Mouse (Mus musculus): ENCODE data around the gene Rilpl1.
"Not testable (repeated sequence)": the region's sequence is repeated elsewhere in the genome, so short reads cannot be mapped to it uniquely, and the experiment has no call there.

The Rilpl1 gene

GRCm38 (mm10) chr5:124529697-124530096 lies 1.5 kb downstream of the Rilpl1 start:
- no peak for DNase-seq (ENCODE audit: low read depth, low spot score)

- DNase-seq (ENCODE audit: low read depth, low spot score) = no peak
Measured at GRCm38 (mm10) chr5:124529191-124529651, 2.0 kb downstream of the Rilpl1 start.

- DNase-seq (ENCODE audit: low read depth, low spot score) = no peak
Measured at GRCm38 (mm10) chr5:124528791-124529190, 2.4 kb downstream of the Rilpl1 start.

- DNase-seq (ENCODE audit: low read depth, low spot score) = no peak
Measured at GRCm38 (mm10) chr5:124528351-124528750, 2.8 kb downstream of the Rilpl1 start.

- no peak for DNase-seq (ENCODE audit: low read depth, low spot score)
Measured at GRCm38 (mm10) chr5:124524943-124525342, 6.2 kb downstream of the Rilpl1 start.

- DNase-seq (ENCODE audit: low read depth, low spot score) = no peak
Measured at GRCm38 (mm10) chr5:124523032-124523431, 8.2 kb downstream of the Rilpl1 start.

GRCm38 (mm10) chr5:124521588-124521987 lies 9.6 kb downstream of the Rilpl1 start:
- DNase-seq (ENCODE audit: low read depth, low spot score) = no peak

GRCm38 (mm10) chr5:124518648-124519047 lies 12.5 kb downstream of the Rilpl1 start:
- no peak for DNase-seq (ENCODE audit: low read depth, low spot score)

GRCm38 (mm10) chr5:124515789-124516188 lies 15.4 kb downstream of the Rilpl1 start:
- no peak for DNase-seq (ENCODE audit: low read depth, low spot score)

GRCm38 (mm10) chr5:124510536-124511050 lies 20.6 kb downstream of the Rilpl1 start:
- no peak for DNase-seq (ENCODE audit: low read depth, low spot score)

GRCm38 (mm10) chr5:124509742-124510237 lies 21.4 kb downstream of the Rilpl1 start:
- DNase-seq (ENCODE audit: low read depth, low spot score) = no peak

GRCm38 (mm10) chr5:124509200-124509599 lies 22.0 kb downstream of the Rilpl1 start:
- no peak for DNase-seq (ENCODE audit: low read depth, low spot score)

GRCm38 (mm10) chr5:124506731-124507359 lies 24.3 kb downstream of the Rilpl1 start:
- no peak for DNase-seq (ENCODE audit: low read depth, low spot score)

- no peak for DNase-seq (ENCODE audit: low read depth, low spot score)
Measured at GRCm38 (mm10) chr5:124505235-124505634, 26.0 kb downstream of the Rilpl1 start.

GRCm38 (mm10) chr5:124503742-124504141 lies 27.4 kb downstream of the Rilpl1 start:
- DNase-seq (ENCODE audit: low read depth, low spot score) = no peak

GRCm38 (mm10) chr5:124501541-124501940 lies 29.6 kb downstream of the Rilpl1 start:
- no peak for DNase-seq (ENCODE audit: low read depth, low spot score)

- DNase-seq (ENCODE audit: low read depth, low spot score) = no peak
Measured at GRCm38 (mm10) chr5:124500573-124500972, 30.6 kb downstream of the Rilpl1 start.

GRCm38 (mm10) chr5:124500037-124500436 lies 31.2 kb downstream of the Rilpl1 start:
- DNase-seq (ENCODE audit: low read depth, low spot score) = not testable (repeated sequence)

GRCm38 (mm10) chr5:124499001-124499400 lies 32.2 kb downstream of the Rilpl1 start:
- no peak for DNase-seq (ENCODE audit: low read depth, low spot score)

- DNase-seq (ENCODE audit: low read depth, low spot score) = no peak
Measured at GRCm38 (mm10) chr5:124498221-124498876, 32.8 kb downstream of the Rilpl1 start.

- DNase-seq (ENCODE audit: low read depth, low spot score) = no peak
Measured at GRCm38 (mm10) chr5:124496614-124497514, 34.3 kb downstream of the Rilpl1 start.

- no peak for DNase-seq (ENCODE audit: low read depth, low spot score)
Measured at GRCm38 (mm10) chr5:124495547-124495946, 35.6 kb downstream of the Rilpl1 start.

Measured in WW6 (cell line).